Mouse (Mus musculus) megakaryocyte, embryonic 14.5 days (primary cell): ENCODE data around the gene Sgta.

Experiments
- FLI1 ChIP-seq: IDR thresholded peaks from 2 replicates; pipeline ENCODE4 v1.6.1; 2012; ENCODE audit warnings: low read length, inconsistent platforms, mixed read lengths
- GATA1 ChIP-seq: IDR thresholded peaks from 3 replicates; pipeline ENCODE4 v1.6.1; 2012; ENCODE audit warnings: mixed read lengths, low read length, inconsistent platforms, borderline replicate concordance

DNA sequence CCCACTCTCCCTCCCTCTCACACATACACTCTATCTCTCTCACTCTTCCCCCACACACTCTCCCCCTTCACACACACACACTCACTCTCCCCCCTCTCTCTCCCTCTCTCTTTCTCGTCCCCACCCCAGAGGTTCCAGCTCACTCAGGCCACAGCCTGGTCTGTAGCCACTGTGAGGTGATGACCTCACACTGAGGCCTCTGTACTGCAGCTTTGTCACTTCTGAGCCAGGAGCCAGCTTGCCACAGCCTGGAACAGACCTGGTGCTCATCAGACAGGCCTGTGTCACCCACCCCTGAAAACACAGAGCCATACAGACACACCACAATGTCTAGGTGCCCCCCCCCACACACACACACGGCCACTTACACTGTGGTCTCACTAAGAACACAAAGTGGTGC lies 39.8 kb downstream of the Sgta start:
- TF ChIP-seq GATA1 (no peak), FLI1 (no peak)
